Mouse (Mus musculus) liver, postnatal 0 days (tissue): ENCODE results near the gene 5031410I06Rik.
"Not testable (repeated sequence)": the region's sequence is repeated elsewhere in the genome, so short reads cannot be mapped to it uniquely, and the experiment has no call there.

ENCODE experiments used
- CTCF ChIP-seq: sonication (generic); IDR thresholded peaks from 2 replicates; pipeline ENCODE4 v1.5.1; 2016; ENCODE audit warnings: antibody characterized with exemption, low read depth
- EP300 ChIP-seq: IDR thresholded peaks from 2 replicates; pipeline ENCODE4 v1.6.1; 2016; ENCODE audit warnings: antibody characterized with exemption, low read depth, mild to moderate bottlenecking

GRCm38 (mm10) chr5:26058481-26058880, 46.7 kb downstream of the 5031410I06Rik start, which contains the start of gene Gm7347:
- TF ChIP-seq CTCF, EP300: not testable (repeated sequence)
